29 mouse cellular contexts compared by ENCODE assay signal in the genomic region with DNA sequence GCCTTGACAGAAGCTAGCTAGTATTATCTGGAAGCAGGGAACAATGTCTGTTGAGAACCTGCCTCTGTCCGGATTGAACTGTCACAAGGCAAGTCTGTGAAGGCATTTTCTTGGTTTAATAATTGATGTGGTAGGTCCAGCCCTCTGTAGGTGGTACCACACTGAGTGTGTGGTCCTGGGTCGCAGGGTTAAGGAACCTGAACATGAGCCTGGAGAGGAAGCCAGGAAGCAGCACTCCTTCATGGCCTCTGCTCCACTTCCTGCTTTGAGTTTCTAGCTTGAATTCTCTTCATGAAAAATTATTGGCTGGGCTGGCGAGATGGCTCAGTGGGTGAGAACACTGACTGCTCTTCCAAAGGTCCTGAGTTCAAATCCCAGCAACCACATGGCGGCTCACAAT.
DNase-seq lines count a peak whose midpoint lies in the region; ATAC-seq and TF ChIP-seq lines count a peak whose summit lies in the region.
"Had no signal": no experiment of that assay in that cellular context is flagged by ENCODE, and none has a peak within 500 bp of the region (broad histone marks: within the 10 kb centered on the region; RNA-seq: fewer than 3 reads in every experiment).

No protein-coding gene starts in this region.

- intact Hi-C loops in gastrocnemius, adult 2 months (cut with DNase I) = no loop called here

- no peaks in the 10 kb centered on the region for H3K4me1 ChIP-seq in stomach, postnatal 0 days (replicated peaks; ENCODE audit: control insufficient read depth, insufficient read depth)
- H3K4me1 ChIP-seq in liver, embryonic 12.5 days = peaks cover 5% of the 10 kb centered on the region; the same call in 1 of the 2 replicates
- no peaks in the 10 kb centered on the region for H3K4me1 ChIP-seq in intestine, embryonic 15.5 days (replicated peaks)
- no peaks in the 10 kb centered on the region for H3K4me1 ChIP-seq in midbrain, embryonic 13.5 days (replicated peaks)
- H3K4me1 ChIP-seq: embryonic facial prominence, embryonic 13.5 days; forebrain, embryonic 13.5 days; limb, embryonic 12.5 days; megakaryocyte, embryonic 14.5 days had no signal

- no peak overlapping the region for H3K4me2 ChIP-seq in stomach, postnatal 0 days (replicated peaks; ENCODE audit: low read depth)
- H3K4me2 ChIP-seq in liver, embryonic 12.5 days = no peak overlapping the region
- H3K4me2 ChIP-seq in intestine, embryonic 15.5 days (replicated peaks) = no peak overlapping the region
- no peak overlapping the region for H3K4me2 ChIP-seq in midbrain, embryonic 13.5 days (replicated peaks)
- H3K4me2 ChIP-seq: embryonic facial prominence, embryonic 13.5 days; forebrain, embryonic 13.5 days; heart, embryonic 13.5 days; hindbrain, embryonic 14.5 days; limb, embryonic 12.5 days; liver, embryonic 13.5 days; lung, embryonic 14.5 days had no signal

- H3K36me3 ChIP-seq in stomach, postnatal 0 days (ENCODE audit: control insufficient read depth, insufficient read depth, low read length) = no peaks in the 10 kb centered on the region
- H3K36me3 ChIP-seq in liver, embryonic 12.5 days = no peaks in the 10 kb centered on the region
- H3K36me3 ChIP-seq in intestine, embryonic 15.5 days = no peaks in the 10 kb centered on the region
- H3K36me3 ChIP-seq in midbrain, embryonic 13.5 days = no peaks in the 10 kb centered on the region
- H3K36me3 ChIP-seq: embryonic facial prominence, embryonic 13.5 days; heart, embryonic 13.5 days; limb, embryonic 12.5 days; liver, embryonic 13.5 days had no signal

- ATAC-seq in stomach, postnatal 0 days (ENCODE audit: low FRiP score, low TSS enrichment) = 0 out of 2 replicates have a peak, but pooled peaks have one; percentile 41
- ATAC-seq in liver, embryonic 12.5 days = no peak
- ATAC-seq in intestine, embryonic 15.5 days = no peak
- ATAC-seq in midbrain, embryonic 13.5 days = no peak
- ATAC-seq: activated CD4-positive, CD25-positive, alpha-beta regulatory T cell, adult 4 months; forebrain, embryonic 13.5 days; inflammation-experienced regulatory T-cells, adult 6 months had no signal

- 64% methylated on average over 4 of the region's 4 CpGs for WGBS in stomach, postnatal 0 days
- 47% methylated on average over 4 of the region's 4 CpGs for WGBS in liver, embryonic 12.5 days (ENCODE audit: insufficient replicate concordance)
- WGBS in intestine, embryonic 15.5 days = 60% methylated on average over 4 of the region's 4 CpGs
- 73% methylated on average over 4 of the region's 4 CpGs for WGBS in midbrain, embryonic 13.5 days

- no peak for TF ChIP-seq EP300 in stomach, postnatal 0 days (optimal IDR thresholded peaks at IDR 0.05)

- no peaks in the 10 kb centered on the region for H3K27me3 ChIP-seq in stomach, postnatal 0 days (ENCODE audit: control insufficient read depth, insufficient read depth, low read length)
- no peaks in the 10 kb centered on the region for H3K27me3 ChIP-seq in liver, embryonic 12.5 days (replicated peaks)
- no peaks in the 10 kb centered on the region for H3K27me3 ChIP-seq in intestine, embryonic 15.5 days (replicated peaks)
- H3K27me3 ChIP-seq in midbrain, embryonic 13.5 days = no peaks in the 10 kb centered on the region
- H3K27me3 ChIP-seq: embryonic facial prominence, embryonic 13.5 days; forebrain, embryonic 13.5 days; limb, embryonic 12.5 days; liver, embryonic 13.5 days; megakaryocyte, embryonic 14.5 days had no signal

- H3K4me3 ChIP-seq in gastrocnemius, adult 2 months = no peak overlapping the region
- no peak overlapping the region for H3K4me3 ChIP-seq in stomach, postnatal 0 days (ENCODE audit: low read depth, low read length)
- H3K4me3 ChIP-seq in liver, embryonic 12.5 days = no peak overlapping the region
- no peak overlapping the region for H3K4me3 ChIP-seq in intestine, embryonic 15.5 days (replicated peaks)
- no peak overlapping the region for H3K4me3 ChIP-seq in midbrain, embryonic 13.5 days (replicated peaks)
- H3K4me3 ChIP-seq: embryonic facial prominence, embryonic 13.5 days; erythroblast, embryonic 14.5 days; forebrain, embryonic 13.5 days; heart, embryonic 13.5 days; limb, embryonic 12.5 days; liver, embryonic 13.5 days; megakaryocyte, embryonic 14.5 days had no signal

- no peak overlapping the region for H3K9ac ChIP-seq in stomach, postnatal 0 days (ENCODE audit: low read length)
- H3K9ac ChIP-seq in liver, embryonic 12.5 days = no peak overlapping the region
- no peak overlapping the region for H3K9ac ChIP-seq in intestine, embryonic 15.5 days
- no peak overlapping the region for H3K9ac ChIP-seq in midbrain, embryonic 13.5 days (replicated peaks)
- H3K9ac ChIP-seq: embryonic facial prominence, embryonic 13.5 days; forebrain, embryonic 13.5 days; heart, embryonic 13.5 days; hindbrain, embryonic 14.5 days; limb, embryonic 12.5 days; liver, embryonic 13.5 days; lung, embryonic 14.5 days had no signal

- H3K9me3 ChIP-seq in stomach, postnatal 0 days (ENCODE audit: control insufficient read depth, low read length) = no peaks in the 10 kb centered on the region
- no peaks in the 10 kb centered on the region for H3K9me3 ChIP-seq in liver, embryonic 12.5 days (replicated peaks)
- no peaks in the 10 kb centered on the region for H3K9me3 ChIP-seq in intestine, embryonic 15.5 days
- H3K9me3 ChIP-seq in midbrain, embryonic 13.5 days = no peaks in the 10 kb centered on the region
- H3K9me3 ChIP-seq: embryonic facial prominence, embryonic 13.5 days; forebrain, embryonic 13.5 days; heart, embryonic 13.5 days; limb, embryonic 12.5 days; liver, embryonic 13.5 days had no signal

- peak overlapping the region; percentile 25; the same call in 1 of the 2 replicates for H3K27ac ChIP-seq in gastrocnemius, adult 2 months
- H3K27ac ChIP-seq in stomach, postnatal 0 days (replicated peaks) = no peak overlapping the region
- no peak overlapping the region for H3K27ac ChIP-seq in liver, embryonic 12.5 days
- no peak overlapping the region for H3K27ac ChIP-seq in intestine, embryonic 15.5 days
- H3K27ac ChIP-seq in midbrain, embryonic 13.5 days = no peak overlapping the region
- H3K27ac ChIP-seq: embryonic facial prominence, embryonic 13.5 days; forebrain, embryonic 13.5 days; heart, embryonic 13.5 days; hindbrain, embryonic 14.5 days; limb, embryonic 12.5 days; liver, embryonic 13.5 days had no signal

- no peak for TF ChIP-seq CTCF in gastrocnemius, adult 2 months (IDR thresholded peaks at IDR 0.05)
- TF ChIP-seq CTCF in stomach, postnatal 0 days (IDR thresholded peaks at IDR 0.05; ENCODE audit: low read depth) = no peak

- no peak for DNase-seq in gastrocnemius, adult 2 months
- DNase-seq in gastrocnemius, postnatal 25 days = no peak
- peak; percentile 71 to 79 for DNase-seq in kidney, adult 8-10 months
- DNase-seq in kidney, postnatal 10 days = peak; percentile 28
- no peak for DNase-seq in stomach, postnatal 0 days (ENCODE audit: low spot score)
- DNase-seq: adrenal gland, adult 8-10 months; cerebellum, adult 11-12 months; cerebellum, postnatal 36 days; embryo, embryonic 11 days; heart, adult 18-20 months; liver, embryonic 13.5 days; lung, embryonic 14.5 days; midbrain, embryonic 14.5 days; right cerebral cortex, postnatal 14 days; spleen, adult 18-20 months; thymus, adult 18-20 months; thymus, postnatal 36 days had no signal

Comparison
In these comparisons a context has a peak if more than half of its experiments do, and no peak if none do; other contexts are left out.
1. DNase-seq: peak in kidney, adult 8-10 months (2 of 2) and kidney, postnatal 10 days (single experiment); none in gastrocnemius, adult 2 months (single experiment), gastrocnemius, postnatal 25 days (single experiment) and stomach, postnatal 0 days (single experiment).